Mouse (Mus musculus): Measurements from ENCODE around the gene Phykpl. TPM values are rescaled to one million over a fixed set of nuclear protein-coding genes. Genes with fewer than 3 reads are reported as not detected.
"Not testable (repeated sequence)": the region's sequence is repeated elsewhere in the genome, so short reads cannot be mapped to it uniquely, and the experiment has no call there.

The Phykpl gene
- total RNA-seq, 2 experiments from 2014 or later: 8.1 to 9.4 TPM

GRCm38 (mm10) chr11:51629651-51630314, 45.2 kb downstream of the Phykpl start:
- peak overlapping the region; percentile 95 for H3K27ac ChIP-seq
- peak overlapping the region; percentile 7; the same call in 1 of the 2 replicates for H3K4me3 ChIP-seq
- DNase-seq (ENCODE audit: low spot score in 2 of 2): peak; percentile 55 to 85
- TF ChIP-seq CTCF (conservative IDR thresholded peaks at IDR 0.05): no peak

- no peak for DNase-seq (ENCODE audit: low spot score in 2 of 2)
- Histone ChIP-seq H3K27ac (peak overlapping the region; percentile 95; the same call in 1 of the 2 replicates), H3K4me3 (no peak overlapping the region)
- TF ChIP-seq CTCF (conservative IDR thresholded peaks at IDR 0.05): no peak
These were observed 47.7 kb downstream of the Phykpl start for GRCm38 (mm10) chr11:51632130-51632753.

- DNase-seq (ENCODE audit: low spot score in 2 of 2); H3K4me3 ChIP-seq; H3K27ac ChIP-seq: not testable (repeated sequence)
These were observed 48.6 kb downstream of the Phykpl start for GRCm38 (mm10) chr11:51633200-51633599.

GRCm38 (mm10) chr11:51633721-51634120, 49.2 kb downstream of the Phykpl start:
- DNase-seq (ENCODE audit: low spot score in 2 of 2): no peak
- Histone ChIP-seq H3K27ac (peak overlapping the region; percentile 29; the same call in 1 of the 2 replicates), H3K4me3 (no peak overlapping the region)
- no peak for TF ChIP-seq CTCF (conservative IDR thresholded peaks at IDR 0.05)

- H3K27ac ChIP-seq: peak overlapping the region; percentile 92
- peak overlapping the region; percentile 82 for H3K4me3 ChIP-seq
- no peak for TF ChIP-seq CTCF (conservative IDR thresholded peaks at IDR 0.05)
- no peak for DNase-seq (ENCODE audit: low spot score in 2 of 2)
These were observed 50.6 kb downstream of the Phykpl start for GRCm38 (mm10) chr11:51635127-51635524.

GRCm38 (mm10) chr11:51635525-51636322, 51.2 kb downstream of the Phykpl start, which contains the start of gene Rmnd5b:
Rmnd5b (minus strand) TSS chr11:51635896.
- DNase-seq (ENCODE audit: low spot score in 2 of 2): peak; percentile 95 to 96

GRCm38 (mm10) chr11:51636323-51636684, 51.7 kb downstream of the Phykpl start:
- DNase-seq (ENCODE audit: low spot score in 2 of 2): no peak
- peak; percentile 86 for TF ChIP-seq CTCF (conservative IDR thresholded peaks at IDR 0.05)
- peak overlapping the region; percentile 92 for H3K27ac ChIP-seq

More at GRCm38 (mm10) chr11:51635525-51636322, 51.2 kb downstream of the Phykpl start, which contains the start of gene Rmnd5b:
- Histone ChIP-seq H3K27ac (peak within 1 kb of the TSS; percentile 92), H3K4me3 (peak within 1 kb of the TSS; percentile 82)
- TF ChIP-seq CTCF (conservative IDR thresholded peaks at IDR 0.05): peak; percentile 8; the same call in 1 of the 2 replicates

GRCm38 (mm10) chr11:51637971-51638414, 53.4 kb downstream of the Phykpl start:
- DNase-seq (ENCODE audit: low spot score in 2 of 2): no peak
- Histone ChIP-seq H3K27ac (peak overlapping the region; percentile 24), H3K4me3 (peak overlapping the region; percentile 22; the same call in 1 of the 2 replicates)
- no peak for TF ChIP-seq CTCF (conservative IDR thresholded peaks at IDR 0.05)

More at GRCm38 (mm10) chr11:51636323-51636684, 51.7 kb downstream of the Phykpl start:
- H3K4me3 ChIP-seq: peak overlapping the region; percentile 82

- DNase-seq (ENCODE audit: low spot score in 2 of 2): no peak
- H3K4me3 ChIP-seq: no peak overlapping the region; the same call in 1 of the 2 replicates
- peak overlapping the region; percentile 24; the same call in 1 of the 2 replicates for H3K27ac ChIP-seq
- TF ChIP-seq CTCF (conservative IDR thresholded peaks at IDR 0.05): no peak
These were observed 53.9 kb downstream of the Phykpl start for GRCm38 (mm10) chr11:51638497-51638896.

GRCm38 (mm10) chr11:51640748-51641147, 56.2 kb downstream of the Phykpl start:
- no peak overlapping the region for H3K4me3 ChIP-seq
- no peak for DNase-seq (ENCODE audit: low spot score in 2 of 2)
- no peak overlapping the region for H3K27ac ChIP-seq
- no peak for TF ChIP-seq CTCF (conservative IDR thresholded peaks at IDR 0.05)

- no peak overlapping the region for H3K4me3 ChIP-seq
- no peak for DNase-seq (ENCODE audit: low spot score in 2 of 2)
- no peak for TF ChIP-seq CTCF (conservative IDR thresholded peaks at IDR 0.05)
- H3K27ac ChIP-seq: peak overlapping the region; percentile 51; the same call in 1 of the 2 replicates
These were observed 58.6 kb downstream of the Phykpl start for GRCm38 (mm10) chr11:51643202-51643601.

GRCm38 (mm10) chr11:51643761-51644160, 59.2 kb downstream of the Phykpl start:
- Histone ChIP-seq H3K4me3 (peak overlapping the region; percentile 27; the same call in 1 of the 2 replicates), H3K27ac (peak overlapping the region; percentile 51; the same call in 1 of the 2 replicates)
- no peak for TF ChIP-seq CTCF (conservative IDR thresholded peaks at IDR 0.05)
- DNase-seq (ENCODE audit: low spot score in 2 of 2): no peak

Data from layer of hippocampus, adult 2 months (tissue).